Comparison of ENCODE assay signal across 15 mouse cellular contexts in genomic region chr8:70911596-70911995, GRCm38 (mm10). TPM values are rescaled to one million over a fixed set of nuclear protein-coding genes. Genes with fewer than 3 reads are reported as not detected.
DNase-seq lines count a peak whose midpoint lies in the region; ATAC-seq and TF ChIP-seq lines count a peak whose summit lies in the region.
"Had no signal": no experiment of that assay in that cellular context is flagged by ENCODE, and none has a peak within 500 bp of the region (broad histone marks: within the 10 kb centered on the region; RNA-seq: fewer than 3 reads in every experiment).

No protein-coding gene starts in this region.

- no peak for DNase-seq in forebrain, postnatal 0 days
- no peak for DNase-seq in limb, embryonic 10.5 days (ENCODE audit: low spot score)
- peak; percentile 26 for DNase-seq in 416B (ENCODE audit: low read depth)
- peak; percentile 84 for DNase-seq in ZHBTc4 (ENCODE audit: low read depth, low spot score)
- DNase-seq in cerebellum, adult 11 months, result no peak
- DNase-seq in urinary bladder, postnatal 14 days (ENCODE audit: low spot score), result no peak

- H3K4me3 ChIP-seq in forebrain, postnatal 0 days (ENCODE audit: low read depth, low read length), result no peak overlapping the region
- H3K4me3 ChIP-seq in forebrain, embryonic 12.5 days (replicated peaks), result no peak overlapping the region
- no peak overlapping the region for H3K4me3 ChIP-seq in limb, embryonic 15.5 days
- H3K4me3 ChIP-seq in limb, embryonic 10.5 days, result no peak overlapping the region
- H3K4me3 ChIP-seq: erythroblast, embryonic 14.5 days; hindbrain, embryonic 10.5 days; kidney, embryonic 15.5 days; midbrain, embryonic 13.5 days; neural tube, embryonic 15.5 days had no signal

- peaks cover 56% of the 10 kb centered on the region for H3K36me3 ChIP-seq in forebrain, postnatal 0 days (ENCODE audit: insufficient read depth)
- peaks cover 61% of the 10 kb centered on the region for H3K36me3 ChIP-seq in forebrain, embryonic 12.5 days (replicated peaks)
- H3K36me3 ChIP-seq in limb, embryonic 15.5 days, result peaks cover 58% of the 10 kb centered on the region
- H3K36me3 ChIP-seq in limb, embryonic 10.5 days, result peaks cover 73% of the 10 kb centered on the region

- 71% methylated on average over 5 of the region's 5 CpGs for WGBS in forebrain, postnatal 0 days
- whole genome bisulfite sequencing in forebrain, embryonic 12.5 days, result 72% methylated on average over 5 of the region's 5 CpGs
- 81% methylated on average over 5 of the region's 5 CpGs for WGBS in limb, embryonic 15.5 days
- WGBS in limb, embryonic 10.5 days, result 88% methylated on average over 5 of the region's 5 CpGs

- peak; percentile 41 for TF ChIP-seq CTCF in forebrain, postnatal 0 days (IDR thresholded peaks at IDR 0.05; ENCODE audit: low read depth)

- no peak overlapping the region for H3K9ac ChIP-seq in forebrain, postnatal 0 days
- H3K9ac ChIP-seq in forebrain, embryonic 12.5 days, result no peak overlapping the region
- no peak overlapping the region for H3K9ac ChIP-seq in limb, embryonic 15.5 days
- H3K9ac ChIP-seq: kidney, embryonic 15.5 days; midbrain, embryonic 13.5 days; neural tube, embryonic 15.5 days had no signal

- H3K9me3 ChIP-seq in forebrain, postnatal 0 days (ENCODE audit: low read length), result no peaks in the 10 kb centered on the region
- H3K9me3 ChIP-seq in forebrain, embryonic 12.5 days, result no peaks in the 10 kb centered on the region
- H3K9me3 ChIP-seq in limb, embryonic 15.5 days, result no peaks in the 10 kb centered on the region
- no peaks in the 10 kb centered on the region for H3K9me3 ChIP-seq in limb, embryonic 10.5 days (replicated peaks)
- H3K9me3 ChIP-seq: kidney, embryonic 15.5 days; midbrain, embryonic 13.5 days; neural tube, embryonic 15.5 days had no signal

- no peak for ATAC-seq in forebrain, postnatal 0 days
- ATAC-seq in forebrain, embryonic 12.5 days (ENCODE audit: low FRiP score), result no peak
- ATAC-seq in limb, embryonic 15.5 days (ENCODE audit: insufficient number of reproducible peaks, low FRiP score, low TSS enrichment, low read depth), result peak; percentile 50; the same call in 1 of the 2 replicates
- ATAC-seq: midbrain, embryonic 13.5 days had no signal

- H3K27ac ChIP-seq in forebrain, postnatal 0 days (ENCODE audit: low read depth, low read length), result no peak overlapping the region
- H3K27ac ChIP-seq in forebrain, embryonic 12.5 days, result no peak overlapping the region
- H3K27ac ChIP-seq in limb, embryonic 15.5 days, result no peak overlapping the region
- H3K27ac ChIP-seq in limb, embryonic 10.5 days, result no peak overlapping the region
- H3K27ac ChIP-seq: hindbrain, embryonic 10.5 days; kidney, embryonic 15.5 days; midbrain, embryonic 13.5 days; neural tube, embryonic 15.5 days had no signal

- no peaks in the 10 kb centered on the region for H3K27me3 ChIP-seq in forebrain, postnatal 0 days (ENCODE audit: insufficient read depth, low read length)
- H3K27me3 ChIP-seq in forebrain, embryonic 12.5 days, result no peaks in the 10 kb centered on the region
- no peaks in the 10 kb centered on the region for H3K27me3 ChIP-seq in limb, embryonic 15.5 days
- H3K27me3 ChIP-seq in limb, embryonic 10.5 days (ENCODE audit: low read depth, poor library complexity, severe bottlenecking), result no peaks in the 10 kb centered on the region
- H3K27me3 ChIP-seq: kidney, embryonic 15.5 days; midbrain, embryonic 13.5 days; neural tube, embryonic 15.5 days had no signal

- 0 out of 2 replicates have a peak, but pooled peaks cover 3% of the 10 kb centered on the region for H3K4me1 ChIP-seq in forebrain, postnatal 0 days (ENCODE audit: insufficient read depth)
- peaks cover 12% of the 10 kb centered on the region for H3K4me1 ChIP-seq in forebrain, embryonic 12.5 days
- H3K4me1 ChIP-seq in limb, embryonic 15.5 days, result peaks cover 10% of the 10 kb centered on the region
- peaks cover 6% of the 10 kb centered on the region for H3K4me1 ChIP-seq in limb, embryonic 10.5 days

- H3K4me2 ChIP-seq in forebrain, postnatal 0 days (ENCODE audit: low read depth), result no peak overlapping the region
- no peak overlapping the region for H3K4me2 ChIP-seq in forebrain, embryonic 12.5 days
- no peak overlapping the region for H3K4me2 ChIP-seq in limb, embryonic 15.5 days
- H3K4me2 ChIP-seq: kidney, embryonic 15.5 days; midbrain, embryonic 13.5 days; neural tube, embryonic 15.5 days had no signal

RNA-seq across cellular contexts. Expression of gene Map1s, which starts 5.9 kb away (rescaled TPM):
- 57.2 and 68.1 TPM in 2 replicates for total RNA-seq in forebrain, postnatal 0 days (2014; rRNA removed)
- polyA plus RNA-seq in forebrain, postnatal 0 days (2015; fragmentation: Nextera tagmentation; extraction: Ambion mirVana), result 52.7 and 63.9 TPM in 2 replicates
- 61.4 and 61.6 TPM in 2 replicates for polyA plus RNA-seq in forebrain, embryonic 12.5 days (2016; fragmentation: Nextera tagmentation; extraction: Ambion mirVana)
- 43.3 and 49.4 TPM in 2 replicates for polyA plus RNA-seq in limb, embryonic 15.5 days (2015; fragmentation: Nextera tagmentation; extraction: Ambion mirVana)
- polyA plus RNA-seq in limb, embryonic 10.5 days (2016; fragmentation: Nextera tagmentation; extraction: Ambion mirVana), result 67.8 and 71.4 TPM in 2 replicates

RNA-seq across cellular contexts. Expression of gene Rpl18a, which starts 14.4 kb away (rescaled TPM):
- 1,945 and 2,194 TPM in 2 replicates for total RNA-seq in forebrain, postnatal 0 days (2014; rRNA removed)
- 2,793 and 3,853 TPM in 2 replicates for polyA plus RNA-seq in forebrain, postnatal 0 days (2015; fragmentation: Nextera tagmentation; extraction: Ambion mirVana)
- 2,624 and 2,770 TPM in 2 replicates for polyA plus RNA-seq in forebrain, embryonic 12.5 days (2016; fragmentation: Nextera tagmentation; extraction: Ambion mirVana)
- 3,854 and 4,707 TPM in 2 replicates for polyA plus RNA-seq in limb, embryonic 15.5 days (2015; fragmentation: Nextera tagmentation; extraction: Ambion mirVana)
- 3,636 and 3,729 TPM in 2 replicates for polyA plus RNA-seq in limb, embryonic 10.5 days (2016; fragmentation: Nextera tagmentation; extraction: Ambion mirVana)

RNA-seq across cellular contexts. Expression of gene Slc5a5, which starts 19.0 kb away (rescaled TPM):
- total RNA-seq in forebrain, postnatal 0 days (2014; rRNA removed), result 1.5 and 2.2 TPM in 2 replicates
- polyA plus RNA-seq in forebrain, postnatal 0 days (2015; fragmentation: Nextera tagmentation; extraction: Ambion mirVana), result 2.4 and 3.6 TPM in 2 replicates
- 0.49 and 0.67 TPM in 2 replicates for polyA plus RNA-seq in forebrain, embryonic 12.5 days (2016; fragmentation: Nextera tagmentation; extraction: Ambion mirVana)
- 0.44 and 0.70 TPM in 2 replicates for polyA plus RNA-seq in limb, embryonic 15.5 days (2015; fragmentation: Nextera tagmentation; extraction: Ambion mirVana)
- 0.16 and 0.23 TPM in 2 replicates for polyA plus RNA-seq in limb, embryonic 10.5 days (2016; fragmentation: Nextera tagmentation; extraction: Ambion mirVana)
- total RNA-seq: heart, adult 8-10 months; liver, adult 2 months had no signal
- polyA plus RNA-seq: liver, adult 2 months had no signal

RNA-seq across cellular contexts. Expression of gene Ccdc124, which starts 37.9 kb away (rescaled TPM):
- total RNA-seq in forebrain, postnatal 0 days (2014; rRNA removed), result 34.7 and 59.9 TPM in 2 replicates
- polyA plus RNA-seq in forebrain, postnatal 0 days (2015; fragmentation: Nextera tagmentation; extraction: Ambion mirVana), result 161 and 175 TPM in 2 replicates
- 154 and 159 TPM in 2 replicates for polyA plus RNA-seq in forebrain, embryonic 12.5 days (2016; fragmentation: Nextera tagmentation; extraction: Ambion mirVana)
- polyA plus RNA-seq in limb, embryonic 15.5 days (2015; fragmentation: Nextera tagmentation; extraction: Ambion mirVana), result 95.8 and 101 TPM in 2 replicates
- 174 and 187 TPM in 2 replicates for polyA plus RNA-seq in limb, embryonic 10.5 days (2016; fragmentation: Nextera tagmentation; extraction: Ambion mirVana)

RNA-seq across cellular contexts. Expression of gene Kcnn1, which starts 48.5 kb away (rescaled TPM):
- 20.5 and 31.5 TPM in 2 replicates for total RNA-seq in forebrain, postnatal 0 days (2014; rRNA removed)
- 9.4 and 9.8 TPM in 2 replicates for polyA plus RNA-seq in forebrain, postnatal 0 days (2015; fragmentation: Nextera tagmentation; extraction: Ambion mirVana)
- polyA plus RNA-seq in forebrain, embryonic 12.5 days (2016; fragmentation: Nextera tagmentation; extraction: Ambion mirVana), result 14.4 and 16.3 TPM in 2 replicates
- 2.3 and 3.1 TPM in 2 replicates for polyA plus RNA-seq in limb, embryonic 15.5 days (2015; fragmentation: Nextera tagmentation; extraction: Ambion mirVana)
- 2.8 and 4.0 TPM in 2 replicates for polyA plus RNA-seq in limb, embryonic 10.5 days (2016; fragmentation: Nextera tagmentation; extraction: Ambion mirVana)

Comparison
In these comparisons a context has a peak if more than half of its experiments do, and no peak if none do; other contexts are left out.
1. DNase-seq: peak in 416B (single experiment) and ZHBTc4 (single experiment); none in forebrain, postnatal 0 days (single experiment), limb, embryonic 10.5 days (single experiment), cerebellum, adult 11 months (single experiment) and urinary bladder, postnatal 14 days (single experiment).